Mouse (Mus musculus): Measurements from ENCODE around the gene Inpp5d. TPM values are rescaled to one million over a fixed set of nuclear protein-coding genes. Genes with fewer than 3 reads are reported as not detected.

Inpp5d gene
- polyA plus RNA-seq, 1 experiment = 10.4 TPM

GRCm38 (mm10) chr1:87645748-87646147 is 25.6 kb downstream of the Inpp5d start:
- Histone ChIP-seq H3K4me1 (ENCODE audit: control insufficient read depth, insufficient read depth, low read length) (no peaks in the 10 kb centered on the region), H3K27ac (ENCODE audit: control insufficient read depth, insufficient read depth, low read depth, low read length) (no peak overlapping the region; the same call in 1 of the 2 replicates), H3K27me3 (ENCODE audit: control insufficient read depth, insufficient read depth, low read length) (no peaks in the 10 kb centered on the region), H3K4me3 (ENCODE audit: control insufficient read depth, low read depth, low read length) (no peak overlapping the region), H3K36me3 (ENCODE audit: control insufficient read depth, insufficient read depth, low read length) (no peaks in the 10 kb centered on the region)
- TF ChIP-seq CTCF (IDR thresholded peaks at IDR 0.05; ENCODE audit: control insufficient read depth, insufficient read depth, insufficient replicate concordance, low read depth, low read length) (no peak), POLR2A (IDR thresholded peaks at IDR 0.05; ENCODE audit: control insufficient read depth, low read depth, low read length) (no peak)

GRCm38 (mm10) chr1:87647820-87648219 is 27.7 kb downstream of the Inpp5d start:
- H3K4me3 ChIP-seq (ENCODE audit: control insufficient read depth, low read depth, low read length) = no peak overlapping the region
- H3K27ac ChIP-seq (ENCODE audit: control insufficient read depth, insufficient read depth, low read depth, low read length) = no peak overlapping the region
- H3K36me3 ChIP-seq (ENCODE audit: control insufficient read depth, insufficient read depth, low read length) = no peaks in the 10 kb centered on the region
- no peaks in the 10 kb centered on the region for H3K27me3 ChIP-seq (ENCODE audit: control insufficient read depth, insufficient read depth, low read length)
- TF ChIP-seq CTCF (IDR thresholded peaks at IDR 0.05; ENCODE audit: control insufficient read depth, insufficient read depth, insufficient replicate concordance, low read depth, low read length) (no peak), POLR2A (IDR thresholded peaks at IDR 0.05; ENCODE audit: control insufficient read depth, low read depth, low read length) (no peak)
- no peaks in the 10 kb centered on the region for H3K4me1 ChIP-seq (ENCODE audit: control insufficient read depth, insufficient read depth, low read length)

- no peaks in the 10 kb centered on the region for H3K27me3 ChIP-seq (ENCODE audit: control insufficient read depth, insufficient read depth, low read length)
- no peak overlapping the region for H3K27ac ChIP-seq (ENCODE audit: control insufficient read depth, insufficient read depth, low read depth, low read length)
- no peaks in the 10 kb centered on the region for H3K36me3 ChIP-seq (ENCODE audit: control insufficient read depth, insufficient read depth, low read length)
- H3K4me3 ChIP-seq (ENCODE audit: control insufficient read depth, low read depth, low read length) = no peak overlapping the region
- TF ChIP-seq CTCF (IDR thresholded peaks at IDR 0.05; ENCODE audit: control insufficient read depth, insufficient read depth, insufficient replicate concordance, low read depth, low read length) = no peak
- TF ChIP-seq POLR2A (IDR thresholded peaks at IDR 0.05; ENCODE audit: control insufficient read depth, low read depth, low read length) = no peak
- H3K4me1 ChIP-seq (ENCODE audit: control insufficient read depth, insufficient read depth, low read length) = no peaks in the 10 kb centered on the region
Observed at GRCm38 (mm10) chr1:87648657-87649056, 28.5 kb downstream of the Inpp5d start.

- no peaks in the 10 kb centered on the region for H3K27me3 ChIP-seq (ENCODE audit: control insufficient read depth, insufficient read depth, low read length)
- TF ChIP-seq POLR2A (IDR thresholded peaks at IDR 0.05; ENCODE audit: control insufficient read depth, low read depth, low read length) (no peak), CTCF (IDR thresholded peaks at IDR 0.05; ENCODE audit: control insufficient read depth, insufficient read depth, insufficient replicate concordance, low read depth, low read length) (no peak)
- H3K27ac ChIP-seq (ENCODE audit: control insufficient read depth, insufficient read depth, low read depth, low read length) = no peak overlapping the region
- H3K4me1 ChIP-seq (ENCODE audit: control insufficient read depth, insufficient read depth, low read length) = no peaks in the 10 kb centered on the region
- no peak overlapping the region for H3K4me3 ChIP-seq (ENCODE audit: control insufficient read depth, low read depth, low read length)
- H3K36me3 ChIP-seq (ENCODE audit: control insufficient read depth, insufficient read depth, low read length) = no peaks in the 10 kb centered on the region
Observed at GRCm38 (mm10) chr1:87649219-87649805, 29.2 kb downstream of the Inpp5d start.

GRCm38 (mm10) chr1:87649958-87650474 is 29.9 kb downstream of the Inpp5d start:
- TF ChIP-seq CTCF (IDR thresholded peaks at IDR 0.05; ENCODE audit: control insufficient read depth, insufficient read depth, insufficient replicate concordance, low read depth, low read length) (no peak), POLR2A (IDR thresholded peaks at IDR 0.05; ENCODE audit: control insufficient read depth, low read depth, low read length) (no peak)
- Histone ChIP-seq H3K27ac (ENCODE audit: control insufficient read depth, insufficient read depth, low read depth, low read length) (no peak overlapping the region), H3K4me1 (ENCODE audit: control insufficient read depth, insufficient read depth, low read length) (no peaks in the 10 kb centered on the region), H3K36me3 (ENCODE audit: control insufficient read depth, insufficient read depth, low read length) (no peaks in the 10 kb centered on the region), H3K4me3 (ENCODE audit: control insufficient read depth, low read depth, low read length) (no peak overlapping the region), H3K27me3 (ENCODE audit: control insufficient read depth, insufficient read depth, low read length) (no peaks in the 10 kb centered on the region)

GRCm38 (mm10) chr1:87650611-87651079 is 30.5 kb downstream of the Inpp5d start:
- no peak overlapping the region for H3K4me3 ChIP-seq (ENCODE audit: control insufficient read depth, low read depth, low read length)
- TF ChIP-seq POLR2A (IDR thresholded peaks at IDR 0.05; ENCODE audit: control insufficient read depth, low read depth, low read length) (no peak), CTCF (IDR thresholded peaks at IDR 0.05; ENCODE audit: control insufficient read depth, insufficient read depth, insufficient replicate concordance, low read depth, low read length) (no peak)
- H3K4me1 ChIP-seq (ENCODE audit: control insufficient read depth, insufficient read depth, low read length) = no peaks in the 10 kb centered on the region
- H3K27ac ChIP-seq (ENCODE audit: control insufficient read depth, insufficient read depth, low read depth, low read length) = no peak overlapping the region
- H3K36me3 ChIP-seq (ENCODE audit: control insufficient read depth, insufficient read depth, low read length) = no peaks in the 10 kb centered on the region
- no peaks in the 10 kb centered on the region for H3K27me3 ChIP-seq (ENCODE audit: control insufficient read depth, insufficient read depth, low read length)

GRCm38 (mm10) chr1:87651436-87651835 is 31.3 kb downstream of the Inpp5d start:
- Histone ChIP-seq H3K27me3 (ENCODE audit: control insufficient read depth, insufficient read depth, low read length) (no peaks in the 10 kb centered on the region), H3K27ac (ENCODE audit: control insufficient read depth, insufficient read depth, low read depth, low read length) (no peak overlapping the region), H3K4me1 (ENCODE audit: control insufficient read depth, insufficient read depth, low read length) (no peaks in the 10 kb centered on the region), H3K4me3 (ENCODE audit: control insufficient read depth, low read depth, low read length) (no peak overlapping the region), H3K36me3 (ENCODE audit: control insufficient read depth, insufficient read depth, low read length) (no peaks in the 10 kb centered on the region)
- no peak for TF ChIP-seq POLR2A (IDR thresholded peaks at IDR 0.05; ENCODE audit: control insufficient read depth, low read depth, low read length)
- no peak for TF ChIP-seq CTCF (IDR thresholded peaks at IDR 0.05; ENCODE audit: control insufficient read depth, insufficient read depth, insufficient replicate concordance, low read depth, low read length)
